Mouse (Mus musculus) CH12.LX (cell line): ENCODE measurements at regions not wholly inside any gene's neighbourhood (a gene's known extent, or its start where the extent isn't known, plus 50 kb on each side); places are given as distances from the start of the nearest gene placed in this dataset.

Experiments
- DNase-seq: peaks from one replicate; pipeline ENCODE4 v3.0.0-alpha.2; 2013; ENCODE audit errors: extremely low read depth
- H3K27ac ChIP-seq: 2 replicates; pipeline ENCODE4 v1.5.1; 2012; ENCODE audit warnings: low read depth, mild to moderate bottlenecking, control low read depth, moderate library complexity; ENCODE audit not compliant: insufficient read depth
- H3K27me3 ChIP-seq: replicated peaks from 2 replicates; pipeline ENCODE3; 2012; ENCODE audit warnings: inconsistent platforms
- H3K36me3 ChIP-seq, 2 experiments: replicated peaks in 1 of 2; 2 replicates each; pipeline versions ENCODE3 to v1.6.1; 2012; ENCODE audit warnings: inconsistent platforms in 1 of 2, low read length in 1 of 2, mild to moderate bottlenecking in 1 of 2, mixed read lengths in 1 of 2, moderate library complexity in 1 of 2; ENCODE audit not compliant: control insufficient read depth in 1 of 2, insufficient read depth in 1 of 2
- H3K4me1 ChIP-seq, 2 experiments: 2 replicates each; pipeline ENCODE4 v1.6.1; 2012; ENCODE audit warnings: inconsistent platforms in 1 of 2, moderate library complexity in 1 of 2; ENCODE audit not compliant: insufficient read depth in 2 of 2, control insufficient read depth in 1 of 2
- H3K4me2 ChIP-seq: 2 replicates; pipeline ENCODE4 v1.6.1; 2012; ENCODE audit warnings: low read depth, mild to moderate bottlenecking, control low read depth; ENCODE audit not compliant: poor library complexity, insufficient read depth, severe bottlenecking
- H3K4me3 ChIP-seq, 3 experiments: fragments of 150-350 bp in 1 of 3; sonication (generic) in 1 of 3; replicated peaks in 1 of 3; 2 replicates each; pipeline versions ENCODE3 to v1.5.1; 2011 to 2012; ENCODE audit warnings: low read depth in 2 of 3, low read length in 2 of 3, mild to moderate bottlenecking in 2 of 3, moderate library complexity in 2 of 3, control low read depth in 1 of 3, improper control_type of control experiment in 1 of 3, inconsistent platforms in 1 of 3, mixed read lengths in 1 of 3; ENCODE audit not compliant: poor library complexity in 1 of 3
- H3K79me2 ChIP-seq: replicated peaks from 2 replicates; pipeline ENCODE4 v1.6.1; 2012; ENCODE audit warnings: mild to moderate bottlenecking, moderate library complexity; ENCODE audit not compliant: control insufficient read depth, poor library complexity, insufficient read depth, severe bottlenecking; ENCODE audit errors: extremely low read depth
- H3K9ac ChIP-seq: 2 replicates; pipeline ENCODE4 v1.6.1; 2012; ENCODE audit warnings: low read depth, mild to moderate bottlenecking, control low read depth, moderate library complexity; ENCODE audit not compliant: insufficient read depth
- H3K9me3 ChIP-seq: replicated peaks from 2 replicates; pipeline ENCODE3; 2012; ENCODE audit warnings: low read length, inconsistent platforms, mixed read lengths
- BHLHE40 ChIP-seq: IDR thresholded peaks from 2 replicates; pipeline ENCODE4 v1.6.1; 2011; ENCODE audit warnings: mild to moderate bottlenecking, low read depth, low read length, improper control_type of control experiment
- CHD2 ChIP-seq: IDR thresholded peaks from 2 replicates; pipeline ENCODE4 v1.6.1; 2011; ENCODE audit warnings: low read length, improper control_type of control experiment
- CTCF ChIP-seq, 2 experiments: IDR thresholded peaks in 1 of 2; conservative IDR thresholded peaks in 1 of 2; 2 replicates each; pipeline ENCODE4 v1.5.1; 2011 to 2012; ENCODE audit warnings: low read depth in 2 of 2, low read length in 2 of 2, improper control_type of control experiment in 1 of 2, inconsistent platforms in 1 of 2, mild to moderate bottlenecking in 1 of 2, moderate library complexity in 1 of 2
- ELF1 ChIP-seq: IDR thresholded peaks from 2 replicates; pipeline ENCODE4 v1.6.1; 2014; ENCODE audit warnings: low read depth, mild to moderate bottlenecking, inconsistent platforms, low read length, improper control_type of control experiment
- EP300 ChIP-seq: IDR thresholded peaks from 2 replicates; pipeline ENCODE4 v1.6.1; 2011; ENCODE audit warnings: low read length, improper control_type of control experiment
- ETS1 ChIP-seq: conservative IDR thresholded peaks from 2 replicates; pipeline ENCODE4 v1.6.1; 2012; ENCODE audit warnings: low read depth, mild to moderate bottlenecking, inconsistent platforms, low read length, improper control_type of control experiment, moderate library complexity
- HCFC1 ChIP-seq: IDR thresholded peaks from 2 replicates; pipeline ENCODE4 v1.6.1; 2012; ENCODE audit warnings: low read depth, mild to moderate bottlenecking, inconsistent platforms, low read length, improper control_type of control experiment
- IRF4 ChIP-seq: IDR thresholded peaks from 2 replicates; pipeline ENCODE4 v1.6.1; 2014; ENCODE audit warnings: low read depth, mild to moderate bottlenecking, inconsistent platforms, low read length, improper control_type of control experiment
- MAFK ChIP-seq: IDR thresholded peaks from 2 replicates; pipeline ENCODE4 v1.6.1; 2011; ENCODE audit warnings: low read length, improper control_type of control experiment; ENCODE audit not compliant: insufficient replicate concordance
- MAX ChIP-seq: IDR thresholded peaks from 2 replicates; pipeline ENCODE4 v1.6.1; 2011; ENCODE audit warnings: low read length, improper control_type of control experiment
- MXI1 ChIP-seq: IDR thresholded peaks from 2 replicates; pipeline ENCODE4 v1.6.1; 2011; ENCODE audit warnings: mild to moderate bottlenecking, low read depth, low read length, improper control_type of control experiment
- NRF1 ChIP-seq: IDR thresholded peaks from 2 replicates; pipeline ENCODE4 v1.6.1; 2014; ENCODE audit warnings: low read depth, mild to moderate bottlenecking, inconsistent platforms, low read length, improper control_type of control experiment, moderate library complexity
- SIN3A ChIP-seq: IDR thresholded peaks from 2 replicates; pipeline ENCODE4 v1.6.1; 2012; ENCODE audit warnings: low read length, improper control_type of control experiment, inconsistent platforms
- TBP ChIP-seq: conservative IDR thresholded peaks from 2 replicates; pipeline ENCODE4 v1.6.1; 2011; ENCODE audit warnings: low read depth, low read length, improper control_type of control experiment
- USF1 ChIP-seq: IDR thresholded peaks from 2 replicates; pipeline ENCODE4 v1.6.1; 2014; ENCODE audit warnings: low read depth, mild to moderate bottlenecking, inconsistent platforms, low read length, improper control_type of control experiment
- USF2 ChIP-seq: conservative IDR thresholded peaks from 2 replicates; pipeline ENCODE4 v1.6.1; 2011; ENCODE audit warnings: low read depth, low read length, improper control_type of control experiment
- ZC3H11A ChIP-seq: IDR thresholded peaks from 2 replicates; pipeline ENCODE4 v1.6.1; 2012; ENCODE audit warnings: low read depth, mild to moderate bottlenecking, inconsistent platforms, low read length, improper control_type of control experiment
- ZKSCAN1 ChIP-seq: IDR thresholded peaks from 2 replicates; pipeline ENCODE4 v1.6.1; 2012; ENCODE audit warnings: low read depth, inconsistent platforms, low read length, improper control_type of control experiment, borderline replicate concordance
- ZNF384 ChIP-seq: IDR thresholded peaks from 2 replicates; pipeline ENCODE4 v1.6.1; 2012; ENCODE audit warnings: low read depth, low read length, improper control_type of control experiment, inconsistent platforms
- dilution Hi-C: fragments of 300-500 bp; cut with MboI; formaldehyde crosslinking; loops from 2 replicates; pipeline ENCODE4 v1.14.3; 2020; ENCODE audit warnings: low sequenced_read_pairs; ENCODE audit not compliant: extremely low pct_unique_long_range_greater_than_20kb, extremely low pct_ligation_motif_present
- in situ Hi-C: fragments of 300-500 bp; cut with MboI; formaldehyde crosslinking; loops from 3 replicates; pipeline ENCODE4 v1.14.3; 2019; ENCODE audit warnings: low sequenced_read_pairs, low pct_ligation_motif_present, low pct_unique_long_range_greater_than_20kb, mixed read lengths

DNA sequence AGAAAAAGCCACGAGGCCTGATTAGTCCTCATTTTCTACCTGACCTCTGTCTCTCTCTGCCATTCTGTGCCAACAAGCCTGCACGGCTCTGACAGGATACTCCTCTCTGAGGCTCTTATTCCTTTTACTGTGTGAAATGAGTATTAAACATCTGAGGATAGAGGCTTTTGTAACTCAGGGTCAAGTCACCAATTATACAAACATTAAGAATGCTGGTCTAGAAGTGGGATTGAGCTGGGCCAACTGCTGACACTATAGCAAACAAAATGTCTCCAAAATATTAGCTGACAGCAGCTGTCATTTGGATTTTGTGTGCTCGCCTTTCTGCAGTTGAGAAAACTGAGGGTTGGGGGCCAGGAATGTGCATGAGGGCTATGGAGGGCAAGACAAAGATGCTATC is 94.8 kb downstream of the Nmur2 start:
- Histone ChIP-seq H3K9me3 (no peaks in the 10 kb centered on the region), H3K9ac (no peak overlapping the region), H3K79me2 (no peaks in the 10 kb centered on the region), H3K4me3 (no peak overlapping the region), H3K36me3 (no peaks in the 10 kb centered on the region), H3K27ac (no peak overlapping the region), H3K4me2 (no peak overlapping the region), H3K4me1 (no peaks in the 10 kb centered on the region), H3K27me3 (peaks cover 70% of the 10 kb centered on the region)
- no peak for TF ChIP-seq MAX
- no peak for TF ChIP-seq USF1
- no peak for TF ChIP-seq CTCF (conservative IDR thresholded peaks at IDR 0.05 in 1 of 2, IDR thresholded peaks at IDR 0.05 in 1 of 2; ENCODE audit: low read depth in 2 of 2, low read length in 2 of 2)
- TF ChIP-seq CHD2 = no peak
- TF ChIP-seq NRF1 = no peak
- no peak for TF ChIP-seq EP300
- TF ChIP-seq HCFC1 = no peak
- no peak for TF ChIP-seq ZC3H11A
- no peak for TF ChIP-seq USF2
- no peak for TF ChIP-seq ETS1
- TF ChIP-seq ELF1 = no peak
- dilution Hi-C loops (no loop called here), in situ Hi-C loops (no loop called here)
- no peak for DNase-seq

DNA sequence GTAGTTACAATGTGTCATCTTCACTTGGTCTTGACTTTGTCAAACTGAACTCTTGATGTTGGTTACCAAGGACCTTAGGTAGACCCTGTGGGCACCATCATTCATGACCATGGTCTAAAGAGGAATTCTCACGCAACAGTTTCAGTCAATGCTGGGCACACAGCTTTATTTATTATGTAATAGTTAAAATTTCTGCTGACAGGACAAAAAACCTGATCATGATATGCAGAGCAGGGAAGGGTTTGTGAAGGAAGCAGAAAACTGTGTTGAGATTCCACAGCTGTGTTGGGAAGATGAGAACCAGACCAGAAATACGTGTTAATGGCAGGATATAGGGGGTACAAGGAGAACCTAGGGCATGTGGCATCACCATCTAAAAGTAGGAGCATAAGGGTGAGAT is 100.8 kb downstream of the Nmur2 start:
- H3K4me2 ChIP-seq = no peak overlapping the region
- H3K27ac ChIP-seq = no peak overlapping the region
- no peaks in the 10 kb centered on the region for H3K9me3 ChIP-seq
- H3K9ac ChIP-seq = no peak overlapping the region
- H3K4me1 ChIP-seq = no peaks in the 10 kb centered on the region
- dilution Hi-C loops (no loop called here), in situ Hi-C loops (no loop called here)
- TF ChIP-seq MAFK (peak; percentile 71; the same call in 1 of the 2 replicates), ZKSCAN1 (no peak)
- H3K4me3 ChIP-seq = no peak overlapping the region
- no peaks in the 10 kb centered on the region for H3K79me2 ChIP-seq
- H3K36me3 ChIP-seq = no peaks in the 10 kb centered on the region
- H3K27me3 ChIP-seq = peaks cover 69% of the 10 kb centered on the region
- no peak for DNase-seq

DNA sequence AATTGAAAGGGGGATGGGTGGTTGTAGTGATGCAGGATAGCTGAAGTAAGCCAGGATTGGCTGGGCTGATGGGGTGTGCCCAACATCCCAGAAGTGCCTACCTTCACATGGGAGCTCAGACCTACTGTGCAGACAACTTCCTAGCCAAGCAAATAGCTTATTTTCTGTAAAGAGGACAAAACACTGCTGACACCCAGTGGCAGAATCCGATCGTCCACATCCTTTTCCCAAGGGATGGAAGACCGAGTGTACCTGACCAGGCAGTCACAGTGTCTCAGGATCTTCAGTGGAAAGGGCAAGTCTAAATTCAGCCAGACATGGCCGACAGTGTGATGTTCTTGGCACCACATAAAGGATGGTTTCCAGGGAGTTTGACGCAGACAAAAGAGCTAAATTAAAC is 114.4 kb downstream of the Nmur2 start:
- Histone ChIP-seq H3K27me3 (peaks cover 73% of the 10 kb centered on the region), H3K4me1 (no peaks in the 10 kb centered on the region), H3K9me3 (no peaks in the 10 kb centered on the region), H3K27ac (no peak overlapping the region), H3K79me2 (no peaks in the 10 kb centered on the region), H3K4me2 (no peak overlapping the region), H3K9ac (no peak overlapping the region), H3K36me3 (no peaks in the 10 kb centered on the region), H3K4me3 (no peak overlapping the region)
- in situ Hi-C loops = no loop called here
- dilution Hi-C loops = no loop called here
- no peak for TF ChIP-seq BHLHE40
- no peak for TF ChIP-seq EP300
- no peak for TF ChIP-seq SIN3A
- TF ChIP-seq MXI1 = no peak
- TF ChIP-seq HCFC1 = no peak
- TF ChIP-seq IRF4 = no peak
- no peak for TF ChIP-seq CTCF (conservative IDR thresholded peaks at IDR 0.05 in 1 of 2, IDR thresholded peaks at IDR 0.05 in 1 of 2; ENCODE audit: low read depth in 2 of 2, low read length in 2 of 2)
- TF ChIP-seq CHD2 = no peak
- TF ChIP-seq ZC3H11A = no peak
- TF ChIP-seq TBP = no peak
- no peak for TF ChIP-seq ELF1
- no peak for TF ChIP-seq ZNF384
- no peak for TF ChIP-seq MAX
- DNase-seq = no peak
